Mouse (Mus musculus) neural tube, embryonic 12.5 days (tissue): ENCODE measurements around the gene Gm3409. TPM values are rescaled to one million over a fixed set of nuclear protein-coding genes. Genes with fewer than 3 reads are reported as not detected.

Experiments
- ATAC-seq: fragments of 200-750 bp; cut with Nextera tagmentation; 2 replicates; pipeline ENCODE4 v1.8.0; 2017; ENCODE audit warnings: low read depth, mild to moderate bottlenecking, moderate TSS enrichment, moderate library complexity; ENCODE audit not compliant: low FRiP score
- H3K27ac ChIP-seq: fragments of 300-500 bp; sonication (generic); 2 replicates; pipeline ENCODE4 v1.5.1; 2016
- H3K27me3 ChIP-seq: fragments of 300-500 bp; sonication (generic); replicated peaks from 2 replicates; pipeline ENCODE4 v1.6.1; 2016; ENCODE audit warnings: mild to moderate bottlenecking
- H3K36me3 ChIP-seq: fragments of 300-500 bp; sonication (generic); 2 replicates; pipeline ENCODE4 v1.6.1; 2016; ENCODE audit warnings: mild to moderate bottlenecking
- H3K4me1 ChIP-seq: fragments of 300-500 bp; sonication (generic); 2 replicates; pipeline ENCODE4 v1.6.1; 2016
- H3K4me2 ChIP-seq: fragments of 300-500 bp; sonication (generic); replicated peaks from 2 replicates; pipeline ENCODE4 v1.6.1; 2016; ENCODE audit warnings: mild to moderate bottlenecking
- H3K4me3 ChIP-seq: fragments of 300-500 bp; sonication (generic); 2 replicates; pipeline ENCODE4 v1.5.1; 2016
- H3K9ac ChIP-seq: fragments of 300-500 bp; sonication (generic); 2 replicates; pipeline ENCODE4 v1.6.1; 2016; ENCODE audit warnings: mild to moderate bottlenecking
- H3K9me3 ChIP-seq: fragments of 300-500 bp; sonication (generic); 2 replicates; pipeline ENCODE4 v1.6.1; 2016; ENCODE audit warnings: mild to moderate bottlenecking
- WGBS: fragments of 180-500 bp; shearing (Covaris S2); methylation state at CpG from one replicate; pipeline ENCODE4 v1.1.7; 2016; 5-methylcytosine and 5-hydroxymethylcytosine counted together
- polyA plus RNA-seq: library from polyadenylated mRNA; unstranded; fragments of >200 nt; fragmentation: Nextera tagmentation; extraction: Ambion mirVana; gene quantifications from 2 replicates; pipeline ENCODE4 v1.2.1, GENCODE M21; 2016

Gene Gm3409
- polyA plus RNA-seq, 1 experiment from 2014 or later, result not detected

DNA sequence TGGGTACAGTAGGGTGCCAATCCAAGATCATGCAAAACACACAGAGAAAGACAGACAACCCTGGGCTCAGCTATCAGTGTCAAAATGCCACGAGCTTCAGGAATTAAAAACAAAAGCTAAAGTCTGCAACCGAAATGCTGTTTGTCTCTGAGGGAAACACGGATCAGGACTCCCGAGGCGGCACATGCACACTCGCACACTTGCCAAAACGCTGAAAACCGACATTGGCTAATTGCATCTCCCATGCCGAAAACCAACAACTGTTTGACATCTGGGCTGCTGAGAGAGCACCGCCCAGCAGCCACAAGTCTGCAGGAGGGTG lies 46.7 kb downstream of the Gm3409 start:
- WGBS, result 13% methylated on average over 10 of the region's 10 CpGs

DNA sequence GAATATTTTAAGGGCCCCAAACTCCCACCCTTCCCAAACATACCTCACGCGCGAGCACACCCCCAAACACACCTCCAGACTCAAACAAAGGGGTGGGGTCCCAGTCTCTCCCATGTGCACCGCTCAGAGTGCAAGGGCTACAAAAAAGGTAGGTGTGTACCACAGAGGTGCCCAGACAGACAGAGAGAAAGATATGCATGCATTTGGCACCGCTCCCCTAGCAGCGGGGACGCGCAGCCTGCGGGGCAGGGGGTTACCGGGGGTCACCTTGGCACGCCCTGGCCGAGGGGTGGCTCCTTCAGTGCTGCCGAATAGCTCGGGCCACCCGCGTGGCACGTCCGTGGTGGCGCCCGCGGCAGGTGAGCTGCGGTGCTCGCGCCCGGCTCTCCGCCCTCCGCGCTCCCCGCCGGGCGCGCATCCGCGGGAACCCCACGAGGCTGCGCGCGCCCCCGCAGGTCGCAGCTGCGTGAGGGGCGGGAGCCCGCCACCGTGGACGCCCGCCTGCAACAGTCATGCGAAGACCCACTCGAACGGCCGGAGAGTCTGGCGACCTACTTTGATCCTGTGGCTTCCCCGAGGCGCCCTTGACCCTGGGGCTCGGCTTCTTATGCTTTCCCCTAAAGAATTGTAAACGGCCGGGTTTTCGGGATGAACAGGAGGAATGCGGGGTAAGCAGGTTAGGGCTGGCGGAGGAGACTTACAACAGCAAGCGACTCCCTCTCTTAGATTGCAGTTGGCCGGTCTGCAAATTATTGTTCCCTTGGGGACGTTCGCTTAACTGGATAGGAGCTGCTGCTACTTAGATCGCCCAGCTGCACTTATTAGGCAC lies 47.2 kb downstream of the Gm3409 start, which contains the start of gene Gpr12:
TSS of gene Gpr12 (minus strand) at position 762 of the 829 bp plus-strand sequence.
- WGBS, result under 1% methylated on average over 64 of the region's 64 CpGs

More for the DNA sequence above, 46.7 kb downstream of the Gm3409 start:
- Histone ChIP-seq H3K4me1 (peaks cover 19% of the 10 kb centered on the region), H3K9ac (no peak overlapping the region), H3K27ac (no peak overlapping the region), H3K9me3 (no peaks in the 10 kb centered on the region), H3K4me3 (peak overlapping the region; percentile 53), H3K36me3 (no peaks in the 10 kb centered on the region), H3K27me3 (peaks cover 56% of the 10 kb centered on the region), H3K4me2 (peak overlapping the region; percentile 95)
- no peak; the same call in 1 of the 2 replicates for ATAC-seq

DNA sequence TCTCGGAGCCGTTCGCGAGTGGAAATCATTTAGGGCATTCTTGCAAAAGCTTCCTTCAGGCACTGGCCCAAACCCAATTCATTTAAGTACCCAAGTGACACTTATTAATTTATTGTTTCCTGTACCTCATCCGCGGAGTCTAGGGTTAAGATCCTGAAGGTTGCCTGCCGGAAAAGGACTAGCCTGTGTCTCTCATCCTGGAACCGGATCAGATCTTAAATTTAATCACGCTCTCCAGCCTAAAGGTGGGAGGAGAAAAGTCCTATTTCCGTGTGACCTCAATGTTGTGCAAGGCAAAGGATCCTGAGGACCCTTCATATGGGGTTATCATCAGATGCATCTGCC lies 47.8 kb downstream of the Gm3409 start:
- Histone ChIP-seq H3K36me3 (no peaks in the 10 kb centered on the region), H3K9ac (no peak overlapping the region), H3K27me3 (peaks cover 68% of the 10 kb centered on the region), H3K4me3 (peak overlapping the region; percentile 53), H3K4me1 (peaks cover 19% of the 10 kb centered on the region), H3K4me2 (peak overlapping the region; percentile 95), H3K9me3 (no peaks in the 10 kb centered on the region), H3K27ac (no peak overlapping the region)
- peak; percentile 26; the same call in 1 of the 2 replicates for ATAC-seq
- 6% methylated on average over 10 of the region's 10 CpGs for WGBS

More for the DNA sequence above, 47.2 kb downstream of the Gm3409 start, which contains the start of gene Gpr12:
- Histone ChIP-seq H3K4me1 (peaks cover 19% of the 10 kb centered on the region), H3K27me3 (peaks cover 62% of the 10 kb centered on the region), H3K27ac (no peak within 1 kb of the TSS), H3K4me3 (peak within 1 kb of the TSS; percentile 53), H3K36me3 (no peaks in the 10 kb centered on the region), H3K4me2 (peak within 1 kb of the TSS; percentile 95), H3K9ac (peak within 1 kb of the TSS; percentile 56), H3K9me3 (no peaks in the 10 kb centered on the region)
- peak; percentile 73 for ATAC-seq

DNA sequence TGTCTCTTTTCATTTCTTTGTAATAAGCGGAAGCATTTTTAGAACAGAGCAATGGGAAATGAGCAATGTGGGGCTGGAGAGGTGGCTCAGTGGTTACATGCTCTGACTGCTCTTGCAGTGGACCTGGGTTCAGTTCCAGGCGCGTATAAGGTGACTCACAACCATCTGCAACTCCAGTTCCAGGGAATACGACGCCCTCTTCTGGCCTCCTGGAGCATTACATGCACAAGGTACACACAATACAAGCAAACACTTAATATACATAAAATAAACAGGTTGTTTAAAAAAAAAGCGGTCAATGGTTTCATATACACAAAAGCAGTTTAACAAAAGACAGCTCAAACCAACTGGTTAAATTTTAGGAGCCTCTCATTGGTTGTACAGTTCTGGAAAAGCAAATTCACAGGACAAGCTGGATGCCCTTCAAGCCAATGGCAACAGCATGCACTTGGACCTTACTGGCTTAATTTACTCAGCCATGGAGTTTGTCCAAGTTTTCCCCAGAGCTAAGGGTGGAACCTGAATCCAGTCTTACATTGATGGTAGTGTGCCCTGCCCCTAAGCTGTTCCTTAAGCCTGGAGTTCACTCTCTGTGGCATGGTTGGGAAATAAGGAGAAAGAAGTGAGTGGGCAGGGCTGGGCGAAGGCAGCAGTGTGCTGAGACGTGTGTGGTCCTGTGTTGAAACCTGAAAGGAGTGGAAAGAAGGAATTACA lies 49.1 kb downstream of the Gm3409 start:
- Histone ChIP-seq H3K4me3 (no peak overlapping the region), H3K9ac (no peak overlapping the region), H3K4me2 (no peak overlapping the region), H3K36me3 (no peaks in the 10 kb centered on the region), H3K9me3 (no peaks in the 10 kb centered on the region), H3K27me3 (peaks cover 78% of the 10 kb centered on the region), H3K4me1 (peaks cover 19% of the 10 kb centered on the region), H3K27ac (no peak overlapping the region)
- 71% methylated on average over 8 of the region's 8 CpGs for WGBS
- no peak for ATAC-seq

Other genes starting within 250 kb of the Gm3409 start
- gene Wasf3, start 152.7 kb upstream of the Gm3409 start, polyA plus RNA-seq, result 10.9 and 12.0 TPM in 2 replicates
- gene Gm6408, start 55.7 kb upstream of the Gm3409 start, polyA plus RNA-seq, result not detected in 2 replicates
- not detected in 2 replicates for gene Gm6370, start 46.3 kb upstream of the Gm3409 start, polyA plus RNA-seq
- gene 4930449I24Rik, start 35.2 kb upstream of the Gm3409 start, polyA plus RNA-seq, result not detected in 2 replicates
- not detected in 2 replicates for gene Gm3402, start 23.5 kb upstream of the Gm3409 start, polyA plus RNA-seq
- gene Gm3404, start 11.8 kb upstream of the Gm3409 start, polyA plus RNA-seq, result not detected in 2 replicates
- not detected in 2 replicates for gene Gm3415, start 18.5 kb downstream of the Gm3409 start, polyA plus RNA-seq
- gene Gpr12, start 47.6 kb downstream of the Gm3409 start, polyA plus RNA-seq, result 3.5 and 4.0 TPM in 2 replicates